Mouse (Mus musculus) forebrain, embryonic 11.5 days (tissue): ENCODE measurements around the gene Hyal3. TPM values are rescaled to one million over a fixed set of nuclear protein-coding genes. Genes with fewer than 3 reads are reported as not detected.
A peak's percentile ranks its signal among the peaks of the same experiment; 100 is the strongest.

Experiments
- ATAC-seq: fragments of 200-750 bp; cut with Nextera tagmentation; replicated peaks from 2 replicates; pipeline ENCODE4 v1.8.0; 2017; ENCODE audit warnings: moderate TSS enrichment; ENCODE audit not compliant: low FRiP score
- DNase-seq: peaks from one replicate; pipeline ENCODE4 v3.0.0-alpha.2; 2017; ENCODE audit warnings: low spot score
- H3K27ac ChIP-seq: fragments of 300-500 bp; sonication (generic); 2 replicates; pipeline ENCODE4 v1.5.1; 2014; ENCODE audit warnings: low read depth, low read length
- H3K27me3 ChIP-seq: fragments of 300-500 bp; sonication (generic); 2 replicates; pipeline ENCODE4 v1.6.1; 2014; ENCODE audit warnings: mild to moderate bottlenecking, low read length, mixed read lengths; ENCODE audit not compliant: control insufficient read depth, insufficient read depth
- H3K36me3 ChIP-seq: fragments of 300-500 bp; sonication (generic); 2 replicates; pipeline ENCODE4 v1.6.1; 2014; ENCODE audit warnings: mild to moderate bottlenecking, low read length, moderate library complexity, mixed read lengths; ENCODE audit not compliant: control insufficient read depth, insufficient read depth
- H3K4me1 ChIP-seq: fragments of 300-500 bp; sonication (generic); replicated peaks from 2 replicates; pipeline ENCODE4 v1.6.1; 2014; ENCODE audit warnings: low read length, mixed read lengths; ENCODE audit not compliant: control insufficient read depth, insufficient read depth
- H3K4me2 ChIP-seq: fragments of 300-500 bp; sonication (generic); 2 replicates; pipeline ENCODE4 v1.6.1; 2014; ENCODE audit warnings: low read depth, mild to moderate bottlenecking, low read length, moderate library complexity, mixed read lengths; ENCODE audit not compliant: severe bottlenecking
- H3K4me3 ChIP-seq: fragments of 300-500 bp; sonication (generic); 2 replicates; pipeline ENCODE4 v1.5.1; 2014; ENCODE audit warnings: low read depth, low read length
- H3K9ac ChIP-seq: fragments of 300-500 bp; sonication (generic); 2 replicates; pipeline ENCODE4 v1.6.1; 2014; ENCODE audit warnings: low read length
- H3K9me3 ChIP-seq: fragments of 300-500 bp; sonication (generic); 2 replicates; pipeline ENCODE4 v1.6.1; 2016; ENCODE audit warnings: low read length, mixed read lengths; ENCODE audit not compliant: control insufficient read depth
- WGBS: fragments of 180-500 bp; shearing (Covaris S2); extraction: QIAGEN DNeasy Blood & Tissue Kit; methylation state at CpG from one replicate; pipeline ENCODE4 v1.1.7; 2014; 5-methylcytosine and 5-hydroxymethylcytosine counted together
- polyA plus RNA-seq: library from polyadenylated mRNA; unstranded; fragments of >200 nt; fragmentation: Nextera tagmentation; extraction: Ambion mirVana; gene quantifications from 2 replicates; pipeline ENCODE4 v1.2.1, GENCODE M21; 2014

Hyal3 gene
- polyA plus RNA-seq, 1 experiment from 2014 or later: not detected

DNA sequence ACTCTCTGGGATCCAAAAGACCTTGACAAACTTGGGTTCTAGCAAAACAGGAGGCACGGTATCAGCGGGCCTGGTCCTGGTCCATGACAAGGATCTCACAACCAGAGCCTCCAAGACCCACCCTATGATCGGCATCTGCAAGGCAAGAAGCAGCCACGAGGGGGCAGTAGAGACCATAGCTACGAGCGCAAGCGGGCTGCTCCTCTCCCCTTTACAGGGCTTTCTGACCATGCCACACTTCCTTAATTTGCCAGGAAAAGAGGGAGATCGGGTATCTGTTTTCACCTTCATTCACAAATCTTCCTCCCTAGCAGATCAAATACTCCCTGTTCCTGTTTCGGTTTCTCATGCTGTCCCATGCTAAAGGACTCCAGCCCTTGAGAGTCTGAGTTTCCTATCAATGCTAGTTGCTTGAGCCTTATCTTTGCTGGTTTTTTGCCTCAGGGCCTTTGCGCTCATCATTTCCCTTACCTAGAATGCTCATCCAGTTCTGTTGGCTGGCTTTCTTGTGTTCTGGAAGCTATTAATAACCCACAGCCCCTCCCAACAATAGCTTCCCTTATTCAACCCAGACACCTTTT lies 21.5 kb downstream of the Hyal3 start:
- Histone ChIP-seq H3K36me3 (no peaks in the 10 kb centered on the region), H3K27ac (no peak overlapping the region), H3K9me3 (no peaks in the 10 kb centered on the region), H3K4me1 (peaks cover 23% of the 10 kb centered on the region), H3K9ac (peak overlapping the region; percentile 35), H3K4me3 (no peak overlapping the region), H3K27me3 (no peaks in the 10 kb centered on the region), H3K4me2 (no peak overlapping the region)
- ATAC-seq (peak; percentile 67), DNase-seq (peak; percentile 95)
- 12% methylated on average over 10 of the region's 10 CpGs for WGBS

DNA sequence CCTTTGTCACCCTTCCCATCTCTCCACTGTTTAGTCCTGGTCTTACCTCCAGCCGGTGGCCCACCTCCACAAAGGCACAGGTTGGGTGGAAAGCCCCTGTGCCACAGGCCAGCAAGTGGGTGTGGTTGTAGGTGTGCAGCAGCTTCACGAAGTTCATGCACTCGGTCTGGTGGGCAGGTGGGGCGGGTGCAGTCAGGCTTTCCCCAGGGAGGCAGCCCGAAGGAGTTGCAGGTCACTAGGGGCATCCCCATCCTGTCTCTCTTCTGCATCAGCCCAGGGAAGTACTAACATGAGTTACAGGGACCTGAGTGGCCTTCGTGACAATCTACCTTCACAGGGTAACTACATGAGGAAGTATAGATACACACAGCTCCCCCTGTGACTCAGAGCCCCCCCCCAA lies 22.6 kb downstream of the Hyal3 start:
- no peaks in the 10 kb centered on the region for H3K27me3 ChIP-seq
- ATAC-seq (no peak), DNase-seq (no peak)
- H3K4me1 ChIP-seq: peaks cover 28% of the 10 kb centered on the region
- no peak overlapping the region for H3K4me2 ChIP-seq
- H3K27ac ChIP-seq: no peak overlapping the region
- H3K9me3 ChIP-seq: no peaks in the 10 kb centered on the region
- 79% methylated on average over 6 of the region's 6 CpGs for WGBS
- no peak overlapping the region for H3K4me3 ChIP-seq
- no peaks in the 10 kb centered on the region for H3K36me3 ChIP-seq
- no peak overlapping the region for H3K9ac ChIP-seq

GRCm38 (mm10) chr9:107605041-107605661 lies 24.5 kb downstream of the Hyal3 start:
- Histone ChIP-seq H3K9ac (peak overlapping the region; percentile 45), H3K36me3 (no peaks in the 10 kb centered on the region), H3K27ac (no peak overlapping the region), H3K4me2 (no peak overlapping the region), H3K4me1 (peaks cover 39% of the 10 kb centered on the region), H3K4me3 (no peak overlapping the region), H3K27me3 (no peaks in the 10 kb centered on the region), H3K9me3 (no peaks in the 10 kb centered on the region)
- 38% methylated on average over 23 of the region's 23 CpGs for WGBS
- ATAC-seq (no peak), DNase-seq (no peak)

GRCm38 (mm10) chr9:107606591-107606990 lies 26.0 kb downstream of the Hyal3 start:
- Histone ChIP-seq H3K4me2 (no peak overlapping the region), H3K4me1 (peaks cover 43% of the 10 kb centered on the region), H3K27ac (no peak overlapping the region), H3K9ac (peak overlapping the region; percentile 27), H3K9me3 (no peaks in the 10 kb centered on the region), H3K4me3 (no peak overlapping the region), H3K36me3 (no peaks in the 10 kb centered on the region), H3K27me3 (no peaks in the 10 kb centered on the region)
- no peak for ATAC-seq
- WGBS: 17% methylated on average over 9 of the region's 9 CpGs
- DNase-seq: no peak

GRCm38 (mm10) chr9:107607036-107607435 lies 26.4 kb downstream of the Hyal3 start:
- H3K27ac ChIP-seq: no peak overlapping the region
- no peaks in the 10 kb centered on the region for H3K27me3 ChIP-seq
- H3K9me3 ChIP-seq: no peaks in the 10 kb centered on the region
- DNase-seq (no peak), ATAC-seq (no peak)
- WGBS: 67% methylated on average over 2 of the region's 2 CpGs
- H3K4me2 ChIP-seq: no peak overlapping the region
- H3K36me3 ChIP-seq: no peaks in the 10 kb centered on the region
- H3K9ac ChIP-seq: peak overlapping the region; percentile 27
- peaks cover 48% of the 10 kb centered on the region for H3K4me1 ChIP-seq
- no peak overlapping the region for H3K4me3 ChIP-seq

- Histone ChIP-seq H3K9ac (no peak overlapping the region), H3K9me3 (no peaks in the 10 kb centered on the region), H3K4me3 (no peak overlapping the region), H3K4me2 (no peak overlapping the region), H3K36me3 (no peaks in the 10 kb centered on the region), H3K27ac (no peak overlapping the region), H3K4me1 (peaks cover 46% of the 10 kb centered on the region), H3K27me3 (no peaks in the 10 kb centered on the region)
- ATAC-seq: no peak
- WGBS: 69% methylated on average over 8 of the region's 9 CpGs
- DNase-seq: no peak
Measured at GRCm38 (mm10) chr9:107607653-107608245, 27.1 kb downstream of the Hyal3 start.

- Histone ChIP-seq H3K4me3 (no peak within 1 kb of the TSS), H3K4me2 (no peak within 1 kb of the TSS), H3K27me3 (no peaks in the 10 kb centered on the region), H3K36me3 (no peaks in the 10 kb centered on the region), H3K4me1 (peaks cover 53% of the 10 kb centered on the region), H3K9me3 (no peaks in the 10 kb centered on the region), H3K9ac (peak within 1 kb of the TSS; percentile 31), H3K27ac (0 out of 2 replicates have a peak within 1 kb of the TSS, but pooled peaks have one; percentile 19)
- WGBS: 43% methylated on average over 10 of the region's 12 CpGs
- ATAC-seq (no peak), DNase-seq (no peak)
Measured at GRCm38 (mm10) chr9:107608741-107609432, 28.3 kb downstream of the Hyal3 start, which contains the start of gene Sema3b. Sema3b (minus strand) TSS chr9:107609229.

- Histone ChIP-seq H3K4me3 (no peak overlapping the region), H3K4me1 (peaks cover 52% of the 10 kb centered on the region), H3K4me2 (no peak overlapping the region), H3K9me3 (no peaks in the 10 kb centered on the region), H3K27me3 (no peaks in the 10 kb centered on the region), H3K9ac (peak overlapping the region; percentile 31), H3K36me3 (peaks cover 3% of the 10 kb centered on the region; the same call in 1 of the 2 replicates), H3K27ac (0 out of 2 replicates have a peak overlapping the region, but pooled peaks have one; percentile 19)
- no peak for ATAC-seq
- WGBS: 74% methylated on average over 4 of the region's 4 CpGs
- DNase-seq: no peak
Measured at GRCm38 (mm10) chr9:107609433-107609830, 28.8 kb downstream of the Hyal3 start.
